Mouse (Mus musculus): ENCODE measurements around the gene Gm9573.

DNA sequence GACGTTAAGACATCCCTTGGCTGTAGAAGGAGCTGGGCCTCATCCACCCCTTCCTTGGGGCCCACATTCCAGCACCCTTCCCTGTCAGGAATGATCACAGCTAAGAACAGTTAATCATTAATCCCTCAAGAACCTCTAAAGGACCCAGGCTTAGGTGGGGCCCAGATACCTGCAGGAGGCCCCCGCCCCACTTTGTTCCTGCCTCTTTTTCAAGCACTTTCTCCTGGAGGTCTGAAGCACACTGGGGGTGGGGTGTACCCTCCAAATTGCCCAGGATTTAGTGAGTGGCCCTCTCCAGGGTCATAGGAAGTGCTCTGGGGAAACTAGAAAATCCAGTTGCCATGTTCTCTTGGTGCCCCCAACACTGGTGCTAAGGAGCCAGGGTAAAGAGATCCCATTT lies 23.0 kb upstream of the Gm9573 start:
- TF ChIP-seq CTCF (IDR thresholded peaks at IDR 0.05; ENCODE audit: control insufficient read depth, insufficient read depth, low read length) (no peak), POLR2A (IDR thresholded peaks at IDR 0.05; ENCODE audit: borderline replicate concordance, control insufficient read depth, low read depth, low read length) (no peak)

Data from bone marrow, adult 2 months (tissue).